Comparison of ENCODE assay signal across 21 mouse cellular contexts in genomic region chr13:69640126-69640525, GRCm38 (mm10). TPM values are rescaled to one million over a fixed set of nuclear protein-coding genes. Genes with fewer than 3 reads are reported as not detected.
DNase-seq lines count a peak whose midpoint lies in the region; ATAC-seq lines count a peak whose summit lies in the region.
"Had no signal": no experiment of that assay in that cellular context is flagged by ENCODE, and none has a peak within 500 bp of the region (broad histone marks: within the 10 kb centered on the region; RNA-seq: fewer than 3 reads in every experiment).

No protein-coding gene starts in this region.

- WGBS in liver, embryonic 11.5 days, result 93% methylated on average over 4 of the region's 4 CpGs

- no peak overlapping the region for H3K4me3 ChIP-seq in liver, embryonic 11.5 days (ENCODE audit: low read depth, low read length)
- H3K4me3 ChIP-seq: embryonic facial prominence, embryonic 10.5 days; embryonic facial prominence, embryonic 12.5 days; forebrain, embryonic 13.5 days; forebrain, embryonic 15.5 days had no signal

- H3K27ac ChIP-seq in liver, embryonic 11.5 days (ENCODE audit: low read depth, low read length), result no peak overlapping the region
- H3K27ac ChIP-seq: embryonic facial prominence, embryonic 10.5 days; embryonic facial prominence, embryonic 12.5 days; forebrain, embryonic 13.5 days; forebrain, embryonic 15.5 days had no signal

- no peak overlapping the region for H3K4me2 ChIP-seq in liver, embryonic 11.5 days
- H3K4me2 ChIP-seq: embryonic facial prominence, embryonic 12.5 days; forebrain, embryonic 13.5 days; forebrain, embryonic 15.5 days had no signal

- no peak for ATAC-seq in liver, embryonic 11.5 days (replicated peaks; ENCODE audit: low FRiP score)
- ATAC-seq: activated CD4-positive, CD25-positive, alpha-beta regulatory T cell, adult 4 months; CD4-positive, CD25-positive, alpha-beta regulatory T cell, adult 4 months; forebrain, embryonic 13.5 days; forebrain, embryonic 15.5 days; Patski had no signal

- no peaks in the 10 kb centered on the region for H3K27me3 ChIP-seq in liver, embryonic 11.5 days (replicated peaks; ENCODE audit: control insufficient read depth, insufficient read depth, low read length)
- H3K27me3 ChIP-seq: CH12.LX; embryonic facial prominence, embryonic 12.5 days; forebrain, embryonic 13.5 days; forebrain, embryonic 15.5 days; Patski had no signal

- no peak overlapping the region for H3K9ac ChIP-seq in liver, embryonic 11.5 days (ENCODE audit: low read depth, low read length)
- H3K9ac ChIP-seq: embryonic facial prominence, embryonic 12.5 days; forebrain, embryonic 13.5 days; forebrain, embryonic 15.5 days had no signal

- no peaks in the 10 kb centered on the region for H3K9me3 ChIP-seq in liver, embryonic 11.5 days (ENCODE audit: control insufficient read depth, low read length)
- H3K9me3 ChIP-seq: embryonic facial prominence, embryonic 10.5 days; embryonic facial prominence, embryonic 12.5 days; forebrain, embryonic 13.5 days; forebrain, embryonic 15.5 days; G1E had no signal

- peak; percentile 70 for DNase-seq in heart, adult 11 months
- DNase-seq in heart, postnatal 36 days, result no peak
- DNase-seq in layer of hippocampus, postnatal 25 days (ENCODE audit: extremely low spot score in 1 of 2, low spot score in 1 of 2), result peak; percentile 0 to 2
- DNase-seq in layer of hippocampus, postnatal 14 days (ENCODE audit: low spot score in 2 of 2), result no peak
- peak; percentile 20 for DNase-seq in liver, embryonic 11.5 days (ENCODE audit: low spot score)
- DNase-seq in liver, result no peak
- DNase-seq: adrenal gland, adult 8-10 months; B cell, adult 2 months; cerebellum, adult 11-12 months; cerebellum, adult 2 months; cerebellum, adult 9-10 months; cerebellum, postnatal 25 days had no signal

- H3K36me3 ChIP-seq in liver, embryonic 11.5 days (ENCODE audit: control insufficient read depth, insufficient read depth, low read length), result peaks cover 14% of the 10 kb centered on the region

- H3K4me1 ChIP-seq in liver, embryonic 11.5 days (replicated peaks; ENCODE audit: control insufficient read depth, insufficient read depth, low read length), result no peaks in the 10 kb centered on the region
- H3K4me1 ChIP-seq: embryonic facial prominence, embryonic 10.5 days; embryonic facial prominence, embryonic 12.5 days; forebrain, embryonic 13.5 days; forebrain, embryonic 15.5 days had no signal

- intact Hi-C loops in heart, postnatal 36 days (cut with DNase I), result no loop called here

RNA-seq across cellular contexts. Expression of gene Srd5a1, which starts 28.9 kb away (rescaled TPM):
- total RNA-seq in heart, postnatal 36 days (2021), result 1 to 10 TPM in 1 of 2 experiments, under 1 TPM in 1; 0.83 to 1.6 TPM
- 10 to 100 TPM; 14.7 to 15.8 TPM for total RNA-seq in layer of hippocampus, postnatal 25 days (2021)
- 10 to 100 TPM; 17.0 to 17.3 TPM for total RNA-seq in layer of hippocampus, postnatal 14 days (2021)
- polyA plus RNA-seq in liver, embryonic 11.5 days (2014; fragmentation: Nextera tagmentation; extraction: Ambion mirVana), result 9.9 and 10.3 TPM in 2 replicates

Comparison
In these comparisons a context has a peak if more than half of its experiments do, and no peak if none do; other contexts are left out.
1. DNase-seq: peak in heart, adult 11 months (single experiment), layer of hippocampus, postnatal 25 days (2 of 2) and liver, embryonic 11.5 days (single experiment); none in heart, postnatal 36 days (0 of 2), layer of hippocampus, postnatal 14 days (0 of 2) and liver (single experiment).
2. RNA of gene Srd5a1, which starts 28.9 kb away (total RNA-seq): 17.0 to 17.3 TPM in layer of hippocampus, postnatal 14 days and 14.7 to 15.8 TPM in layer of hippocampus, postnatal 25 days; 0.83 to 1.6 TPM in heart, postnatal 36 days; every median in the first group is over 4 times any median in the second.